Mouse (Mus musculus): ENCODE measurements around the gene Fam171a2. TPM values are rescaled to one million over a fixed set of nuclear protein-coding genes. Genes with fewer than 3 reads are reported as not detected.
A peak's percentile ranks its signal among the peaks of the same experiment; 100 is the strongest.

The Fam171a2 gene
- polyA plus RNA-seq, 1 experiment from 2014 or later = 3.0 TPM

GRCm38 (mm10) chr11:102448327-102448726 is 845 bp upstream of the Fam171a2 start:
- Histone ChIP-seq H3K27ac (replicated peaks) (no peak overlapping the region), H3K36me3 (peaks cover 8% of the 10 kb centered on the region), H3K4me1 (peaks cover 63% of the 10 kb centered on the region), H3K4me3 (peak overlapping the region; percentile 97; the same call in 1 of the 2 replicates), H3K9me3 (replicated peaks) (no peaks in the 10 kb centered on the region), H3K27me3 (ENCODE audit: low read depth, poor library complexity, severe bottlenecking) (peaks cover 52% of the 10 kb centered on the region)
- DNase-seq (ENCODE audit: low spot score) = no peak
- 7% methylated on average over 8 of the region's 8 CpGs for WGBS

- peaks cover 23% of the 10 kb centered on the region for H3K36me3 ChIP-seq
- peak overlapping the region; percentile 97 for H3K4me3 ChIP-seq
- H3K27me3 ChIP-seq (ENCODE audit: low read depth, poor library complexity, severe bottlenecking) = peaks cover 38% of the 10 kb centered on the region
- DNase-seq (ENCODE audit: low spot score) = peak; percentile 80
- peak overlapping the region; percentile 98 for H3K27ac ChIP-seq (replicated peaks)
- H3K4me1 ChIP-seq = peaks cover 58% of the 10 kb centered on the region
- H3K9me3 ChIP-seq (replicated peaks) = no peaks in the 10 kb centered on the region
- under 1% methylated on average over 43 of the region's 49 CpGs for WGBS
Observed at GRCm38 (mm10) chr11:102446581-102447461, 661 bp downstream of the Fam171a2 start.

GRCm38 (mm10) chr11:102445891-102446361 is 1.6 kb downstream of the Fam171a2 start:
- DNase-seq (ENCODE audit: low spot score) = no peak
- Histone ChIP-seq H3K27ac (replicated peaks) (peak overlapping the region; percentile 98), H3K27me3 (ENCODE audit: low read depth, poor library complexity, severe bottlenecking) (peaks cover 37% of the 10 kb centered on the region), H3K4me1 (peaks cover 58% of the 10 kb centered on the region), H3K36me3 (peaks cover 32% of the 10 kb centered on the region), H3K4me3 (peak overlapping the region; percentile 97), H3K9me3 (replicated peaks) (no peaks in the 10 kb centered on the region)
- WGBS = 28% methylated on average over 7 of the region's 7 CpGs

GRCm38 (mm10) chr11:102445264-102445890 is 2.1 kb downstream of the Fam171a2 start:
- Histone ChIP-seq H3K4me1 (peaks cover 58% of the 10 kb centered on the region), H3K27me3 (ENCODE audit: low read depth, poor library complexity, severe bottlenecking) (peaks cover 37% of the 10 kb centered on the region), H3K27ac (replicated peaks) (peak overlapping the region; percentile 98; the same call in 1 of the 2 replicates), H3K9me3 (replicated peaks) (no peaks in the 10 kb centered on the region), H3K4me3 (peak overlapping the region; percentile 97), H3K36me3 (peaks cover 38% of the 10 kb centered on the region)
- 10% methylated on average over 10 of the region's 10 CpGs for WGBS
- no peak for DNase-seq (ENCODE audit: low spot score)

GRCm38 (mm10) chr11:102444781-102445180 is 2.7 kb downstream of the Fam171a2 start:
- Histone ChIP-seq H3K4me1 (peaks cover 58% of the 10 kb centered on the region), H3K4me3 (peak overlapping the region; percentile 97), H3K36me3 (peaks cover 44% of the 10 kb centered on the region), H3K9me3 (replicated peaks) (no peaks in the 10 kb centered on the region), H3K27me3 (ENCODE audit: low read depth, poor library complexity, severe bottlenecking) (peaks cover 37% of the 10 kb centered on the region), H3K27ac (replicated peaks) (no peak overlapping the region)
- peak; percentile 66 for DNase-seq (ENCODE audit: low spot score)
- 7% methylated on average over 6 of the region's 6 CpGs for WGBS

- DNase-seq (ENCODE audit: low spot score) = no peak
- Histone ChIP-seq H3K27ac (replicated peaks) (no peak overlapping the region), H3K4me3 (peak overlapping the region; percentile 5; the same call in 1 of the 2 replicates), H3K4me1 (peaks cover 58% of the 10 kb centered on the region), H3K27me3 (ENCODE audit: low read depth, poor library complexity, severe bottlenecking) (peaks cover 37% of the 10 kb centered on the region), H3K9me3 (replicated peaks) (no peaks in the 10 kb centered on the region), H3K36me3 (peaks cover 48% of the 10 kb centered on the region)
- WGBS = 69% methylated on average over 3 of the region's 3 CpGs
Observed at GRCm38 (mm10) chr11:102444321-102444720, 3.2 kb downstream of the Fam171a2 start.

GRCm38 (mm10) chr11:102443740-102444139 is 3.7 kb downstream of the Fam171a2 start:
- peak overlapping the region; percentile 5; the same call in 1 of the 2 replicates for H3K4me3 ChIP-seq
- peaks cover 58% of the 10 kb centered on the region for H3K4me1 ChIP-seq
- peaks cover 54% of the 10 kb centered on the region for H3K36me3 ChIP-seq

GRCm38 (mm10) chr11:102442089-102442488 is 5.4 kb downstream of the Fam171a2 start:
- peaks cover 71% of the 10 kb centered on the region for H3K36me3 ChIP-seq
- H3K4me3 ChIP-seq = no peak overlapping the region
- H3K4me1 ChIP-seq = peaks cover 58% of the 10 kb centered on the region
- WGBS = 92% methylated on average over 6 of the region's 6 CpGs
- no peak overlapping the region for H3K27ac ChIP-seq (replicated peaks)
- no peak for DNase-seq (ENCODE audit: low spot score)
- H3K9me3 ChIP-seq (replicated peaks) = no peaks in the 10 kb centered on the region
- H3K27me3 ChIP-seq (ENCODE audit: low read depth, poor library complexity, severe bottlenecking) = peaks cover 41% of the 10 kb centered on the region

More at GRCm38 (mm10) chr11:102443740-102444139, 3.7 kb downstream of the Fam171a2 start:
- WGBS = 68% methylated on average over 12 of the region's 12 CpGs
- Histone ChIP-seq H3K9me3 (replicated peaks) (no peaks in the 10 kb centered on the region), H3K27ac (replicated peaks) (no peak overlapping the region), H3K27me3 (ENCODE audit: low read depth, poor library complexity, severe bottlenecking) (peaks cover 37% of the 10 kb centered on the region)
- DNase-seq (ENCODE audit: low spot score) = no peak

- H3K27ac ChIP-seq (replicated peaks) = no peak overlapping the region
- H3K36me3 ChIP-seq = peaks cover 76% of the 10 kb centered on the region
- H3K4me1 ChIP-seq = peaks cover 55% of the 10 kb centered on the region
- no peak overlapping the region for H3K4me3 ChIP-seq
- peaks cover 46% of the 10 kb centered on the region for H3K27me3 ChIP-seq (ENCODE audit: low read depth, poor library complexity, severe bottlenecking)
- WGBS = 81% methylated on average over 3 of the region's 3 CpGs
- no peak for DNase-seq (ENCODE audit: low spot score)
- no peaks in the 10 kb centered on the region for H3K9me3 ChIP-seq (replicated peaks)
Observed at GRCm38 (mm10) chr11:102441434-102441833, 6.0 kb downstream of the Fam171a2 start.

GRCm38 (mm10) chr11:102440255-102440654 is 7.2 kb downstream of the Fam171a2 start:
- DNase-seq (ENCODE audit: low spot score) = no peak
- Histone ChIP-seq H3K36me3 (peaks cover 88% of the 10 kb centered on the region), H3K4me3 (no peak overlapping the region), H3K27ac (replicated peaks) (no peak overlapping the region), H3K27me3 (ENCODE audit: low read depth, poor library complexity, severe bottlenecking) (peaks cover 58% of the 10 kb centered on the region), H3K9me3 (replicated peaks) (no peaks in the 10 kb centered on the region), H3K4me1 (peaks cover 47% of the 10 kb centered on the region)
- WGBS = 88% methylated on average over 8 of the region's 8 CpGs

- 79% methylated on average over 14 of the region's 14 CpGs for WGBS
- Histone ChIP-seq H3K27me3 (ENCODE audit: low read depth, poor library complexity, severe bottlenecking) (peaks cover 61% of the 10 kb centered on the region), H3K36me3 (peaks cover 95% of the 10 kb centered on the region), H3K9me3 (replicated peaks) (no peaks in the 10 kb centered on the region), H3K4me1 (peaks cover 38% of the 10 kb centered on the region), H3K27ac (replicated peaks) (no peak overlapping the region), H3K4me3 (no peak overlapping the region)
- DNase-seq (ENCODE audit: low spot score) = no peak
Observed at GRCm38 (mm10) chr11:102439093-102440082, 8.1 kb downstream of the Fam171a2 start.
